Mouse (Mus musculus): ENCODE measurements at regions not wholly inside any gene's neighbourhood (a gene's known extent, or its start where the extent isn't known, plus 50 kb on each side); places are given as distances from the start of the nearest gene placed in this dataset.

- H3K4me3 ChIP-seq (ENCODE audit: low read depth, low read length): no peak overlapping the region
- H3K4me1 ChIP-seq (ENCODE audit: control insufficient read depth, insufficient read depth, low read length): no peaks in the 10 kb centered on the region
- H3K27me3 ChIP-seq (ENCODE audit: control insufficient read depth, insufficient read depth, low read length): no peaks in the 10 kb centered on the region
- H3K4me2 ChIP-seq (replicated peaks; ENCODE audit: low read depth, low read length): no peak overlapping the region
- no peaks in the 10 kb centered on the region for H3K36me3 ChIP-seq (ENCODE audit: control insufficient read depth, insufficient read depth, low read length)
- WGBS: 63% methylated on average over 2 of the region's 2 CpGs
- no peak overlapping the region for H3K27ac ChIP-seq (ENCODE audit: low read length)
- no peaks in the 10 kb centered on the region for H3K9me3 ChIP-seq (ENCODE audit: control insufficient read depth, low read depth, low read length)
- no peak overlapping the region for H3K9ac ChIP-seq (replicated peaks; ENCODE audit: low read depth, low read length)
- ATAC-seq (ENCODE audit: insufficient number of reproducible peaks, insufficient read depth, low FRiP score, low read depth): peak; percentile 14; the same call in 1 of the 2 replicates
Observed at GRCm38 (mm10) chr13:82317203-82317580, 534.3 kb downstream of the Cetn3 start.

- no peak overlapping the region for H3K27ac ChIP-seq (ENCODE audit: low read length)
- no peak overlapping the region for H3K4me3 ChIP-seq (ENCODE audit: low read depth, low read length)
- no peaks in the 10 kb centered on the region for H3K36me3 ChIP-seq (ENCODE audit: control insufficient read depth, insufficient read depth, low read length)
- H3K9ac ChIP-seq (replicated peaks; ENCODE audit: low read depth, low read length): no peak overlapping the region
- H3K4me1 ChIP-seq (ENCODE audit: control insufficient read depth, insufficient read depth, low read length): no peaks in the 10 kb centered on the region
- ATAC-seq (ENCODE audit: insufficient number of reproducible peaks, insufficient read depth, low FRiP score, low read depth): no peak
- 66% methylated on average over 3 of the region's 3 CpGs for WGBS
- no peak overlapping the region for H3K4me2 ChIP-seq (replicated peaks; ENCODE audit: low read depth, low read length)
- no peaks in the 10 kb centered on the region for H3K27me3 ChIP-seq (ENCODE audit: control insufficient read depth, insufficient read depth, low read length)
- no peaks in the 10 kb centered on the region for H3K9me3 ChIP-seq (ENCODE audit: control insufficient read depth, low read depth, low read length)
Observed at GRCm38 (mm10) chr13:82318395-82318794, 535.5 kb downstream of the Cetn3 start.

GRCm38 (mm10) chr13:82354355-82354754 lies 571.5 kb downstream of the Cetn3 start:
- H3K9me3 ChIP-seq (ENCODE audit: control insufficient read depth, low read depth, low read length): no peaks in the 10 kb centered on the region
- WGBS: 76% methylated on average over 2 of the region's 2 CpGs
- H3K9ac ChIP-seq (replicated peaks; ENCODE audit: low read depth, low read length): no peak overlapping the region
- no peak overlapping the region for H3K4me3 ChIP-seq (ENCODE audit: low read depth, low read length)
- no peak overlapping the region for H3K4me2 ChIP-seq (replicated peaks; ENCODE audit: low read depth, low read length)
- no peaks in the 10 kb centered on the region for H3K27me3 ChIP-seq (ENCODE audit: control insufficient read depth, insufficient read depth, low read length)
- no peak for ATAC-seq (ENCODE audit: insufficient number of reproducible peaks, insufficient read depth, low FRiP score, low read depth)
- H3K4me1 ChIP-seq (ENCODE audit: control insufficient read depth, insufficient read depth, low read length): no peaks in the 10 kb centered on the region
- H3K27ac ChIP-seq (ENCODE audit: low read length): no peak overlapping the region
- H3K36me3 ChIP-seq (ENCODE audit: control insufficient read depth, insufficient read depth, low read length): no peaks in the 10 kb centered on the region

DNA sequence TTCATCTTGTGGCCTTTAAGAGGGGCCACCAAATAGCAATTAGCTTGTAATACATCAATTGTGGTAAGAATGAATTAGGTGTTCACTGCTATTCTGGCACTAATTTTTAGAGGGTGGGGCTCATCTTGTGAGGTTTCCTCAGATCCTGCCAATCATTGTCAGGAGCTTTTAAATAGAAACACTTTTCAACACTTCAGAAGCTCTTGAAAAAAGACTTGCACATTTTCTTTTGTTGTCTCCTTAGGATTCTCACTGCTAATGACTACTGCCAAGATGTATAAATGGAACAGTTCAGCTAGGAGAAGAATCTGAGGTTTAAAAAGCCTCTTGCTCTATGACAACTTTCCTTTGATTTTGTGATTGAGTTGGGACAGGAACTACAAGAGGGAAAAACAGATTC lies 572.4 kb downstream of the Cetn3 start:
- no peaks in the 10 kb centered on the region for H3K9me3 ChIP-seq (ENCODE audit: control insufficient read depth, low read depth, low read length)
- no peak overlapping the region for H3K4me3 ChIP-seq (ENCODE audit: low read depth, low read length)
- H3K36me3 ChIP-seq (ENCODE audit: control insufficient read depth, insufficient read depth, low read length): no peaks in the 10 kb centered on the region
- no peak overlapping the region for H3K27ac ChIP-seq (ENCODE audit: low read length)
- ATAC-seq (ENCODE audit: insufficient number of reproducible peaks, insufficient read depth, low FRiP score, low read depth): no peak
- no peak overlapping the region for H3K4me2 ChIP-seq (replicated peaks; ENCODE audit: low read depth, low read length)
- H3K4me1 ChIP-seq (ENCODE audit: control insufficient read depth, insufficient read depth, low read length): no peaks in the 10 kb centered on the region
- H3K9ac ChIP-seq (replicated peaks; ENCODE audit: low read depth, low read length): no peak overlapping the region
- H3K27me3 ChIP-seq (ENCODE audit: control insufficient read depth, insufficient read depth, low read length): no peaks in the 10 kb centered on the region

DNA sequence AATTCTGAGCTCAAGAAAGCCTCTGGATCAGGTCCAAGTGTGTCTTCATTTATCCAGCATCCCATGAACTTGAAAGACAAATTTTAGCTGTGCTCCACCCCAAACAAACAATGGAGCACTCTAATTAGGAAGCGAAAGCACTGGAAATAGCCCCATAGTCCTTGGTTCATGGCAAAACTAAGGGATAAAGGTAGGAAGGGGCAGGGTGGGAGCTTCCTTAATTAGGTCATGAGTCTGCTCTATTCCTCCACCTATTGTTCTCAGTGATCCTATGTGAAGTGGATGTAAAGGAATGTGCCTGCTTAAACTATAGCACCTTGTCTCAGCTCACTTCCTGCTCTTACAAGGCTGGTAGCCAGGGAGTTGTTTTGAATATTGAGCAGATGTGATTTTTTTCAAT lies 576.6 kb downstream of the Cetn3 start:
- Histone ChIP-seq H3K4me3 (ENCODE audit: low read depth, low read length) (no peak overlapping the region), H3K4me1 (ENCODE audit: control insufficient read depth, insufficient read depth, low read length) (no peaks in the 10 kb centered on the region), H3K36me3 (ENCODE audit: control insufficient read depth, insufficient read depth, low read length) (no peaks in the 10 kb centered on the region), H3K27me3 (ENCODE audit: control insufficient read depth, insufficient read depth, low read length) (no peaks in the 10 kb centered on the region), H3K27ac (ENCODE audit: low read length) (no peak overlapping the region), H3K9me3 (ENCODE audit: control insufficient read depth, low read depth, low read length) (no peaks in the 10 kb centered on the region), H3K9ac (replicated peaks; ENCODE audit: low read depth, low read length) (no peak overlapping the region), H3K4me2 (replicated peaks; ENCODE audit: low read depth, low read length) (no peak overlapping the region)
- ATAC-seq (ENCODE audit: insufficient number of reproducible peaks, insufficient read depth, low FRiP score, low read depth): no peak
- WGBS: 68% methylated on average over 1 of the region's 1 CpGs

DNA sequence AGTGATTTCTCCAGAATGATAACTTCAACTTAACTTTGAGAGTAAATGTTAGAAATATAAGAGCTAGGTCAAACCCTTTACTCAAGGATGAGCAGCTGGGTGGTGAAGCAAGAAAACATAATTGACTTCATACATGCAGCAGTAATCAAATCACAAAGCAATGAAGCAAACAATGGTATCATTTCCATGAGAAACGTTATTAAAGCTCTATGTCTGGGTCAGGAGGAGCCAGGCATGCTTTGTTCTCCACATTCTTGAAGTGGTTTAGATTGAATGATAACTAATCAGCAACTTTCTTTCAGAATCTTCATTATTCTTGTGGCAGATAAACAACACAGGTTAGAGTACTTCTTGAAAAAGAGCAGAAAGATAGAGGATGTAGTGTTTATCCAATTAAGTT lies 577.8 kb downstream of the Cetn3 start:
- Histone ChIP-seq H3K27ac (ENCODE audit: low read length) (no peak overlapping the region), H3K9me3 (ENCODE audit: control insufficient read depth, low read depth, low read length) (no peaks in the 10 kb centered on the region), H3K4me1 (ENCODE audit: control insufficient read depth, insufficient read depth, low read length) (no peaks in the 10 kb centered on the region), H3K9ac (replicated peaks; ENCODE audit: low read depth, low read length) (no peak overlapping the region), H3K27me3 (ENCODE audit: control insufficient read depth, insufficient read depth, low read length) (no peaks in the 10 kb centered on the region), H3K4me2 (replicated peaks; ENCODE audit: low read depth, low read length) (no peak overlapping the region), H3K4me3 (ENCODE audit: low read depth, low read length) (no peak overlapping the region), H3K36me3 (ENCODE audit: control insufficient read depth, insufficient read depth, low read length) (no peaks in the 10 kb centered on the region)
- no peak for ATAC-seq (ENCODE audit: insufficient number of reproducible peaks, insufficient read depth, low FRiP score, low read depth)
- 37% methylated on average over 1 of the region's 1 CpGs for WGBS

GRCm38 (mm10) chr13:82361379-82361778 lies 578.5 kb downstream of the Cetn3 start:
- Histone ChIP-seq H3K9ac (replicated peaks; ENCODE audit: low read depth, low read length) (no peak overlapping the region), H3K9me3 (ENCODE audit: control insufficient read depth, low read depth, low read length) (no peaks in the 10 kb centered on the region), H3K36me3 (ENCODE audit: control insufficient read depth, insufficient read depth, low read length) (no peaks in the 10 kb centered on the region), H3K4me3 (ENCODE audit: low read depth, low read length) (no peak overlapping the region), H3K4me2 (replicated peaks; ENCODE audit: low read depth, low read length) (no peak overlapping the region), H3K4me1 (ENCODE audit: control insufficient read depth, insufficient read depth, low read length) (no peaks in the 10 kb centered on the region), H3K27me3 (ENCODE audit: control insufficient read depth, insufficient read depth, low read length) (no peaks in the 10 kb centered on the region), H3K27ac (ENCODE audit: low read length) (no peak overlapping the region)
- 73% methylated on average over 4 of the region's 4 CpGs for WGBS
- no peak for ATAC-seq (ENCODE audit: insufficient number of reproducible peaks, insufficient read depth, low FRiP score, low read depth)

GRCm38 (mm10) chr13:82366768-82367167 lies 583.9 kb downstream of the Cetn3 start:
- no peak for ATAC-seq (ENCODE audit: insufficient number of reproducible peaks, insufficient read depth, low FRiP score, low read depth)
- H3K4me1 ChIP-seq (ENCODE audit: control insufficient read depth, insufficient read depth, low read length): no peaks in the 10 kb centered on the region

DNA sequence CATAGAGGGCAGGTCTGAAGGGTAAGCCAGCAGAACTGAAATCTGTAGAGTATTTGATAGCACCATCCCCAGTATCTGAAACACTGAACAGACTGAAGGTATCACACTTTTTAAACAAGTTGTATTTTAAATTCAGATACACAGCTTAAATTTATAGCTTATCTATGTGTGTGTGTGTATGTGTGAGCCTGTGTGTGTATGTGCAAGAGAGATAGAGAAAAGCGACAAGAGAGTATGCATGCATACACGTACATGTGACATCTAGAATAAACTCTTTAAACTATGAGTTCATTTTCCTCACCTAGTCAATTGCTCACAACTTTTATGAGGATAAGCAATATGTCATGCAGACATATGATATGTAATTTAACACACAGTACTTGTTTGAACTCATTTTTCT lies 588.7 kb downstream of the Cetn3 start:
- Histone ChIP-seq H3K27ac (ENCODE audit: low read length) (no peak overlapping the region), H3K4me2 (replicated peaks; ENCODE audit: low read depth, low read length) (no peak overlapping the region), H3K36me3 (ENCODE audit: control insufficient read depth, insufficient read depth, low read length) (no peaks in the 10 kb centered on the region), H3K4me3 (ENCODE audit: low read depth, low read length) (no peak overlapping the region), H3K27me3 (ENCODE audit: control insufficient read depth, insufficient read depth, low read length) (no peaks in the 10 kb centered on the region), H3K9me3 (ENCODE audit: control insufficient read depth, low read depth, low read length) (no peaks in the 10 kb centered on the region), H3K9ac (replicated peaks; ENCODE audit: low read depth, low read length) (no peak overlapping the region), H3K4me1 (ENCODE audit: control insufficient read depth, insufficient read depth, low read length) (no peaks in the 10 kb centered on the region)
- no peak for ATAC-seq (ENCODE audit: insufficient number of reproducible peaks, insufficient read depth, low FRiP score, low read depth)
- WGBS: 69% methylated on average over 2 of the region's 2 CpGs

More at GRCm38 (mm10) chr13:82366768-82367167, 583.9 kb downstream of the Cetn3 start:
- Histone ChIP-seq H3K27ac (ENCODE audit: low read length) (no peak overlapping the region), H3K27me3 (ENCODE audit: control insufficient read depth, insufficient read depth, low read length) (no peaks in the 10 kb centered on the region), H3K4me3 (ENCODE audit: low read depth, low read length) (no peak overlapping the region), H3K4me2 (replicated peaks; ENCODE audit: low read depth, low read length) (no peak overlapping the region), H3K9me3 (ENCODE audit: control insufficient read depth, low read depth, low read length) (no peaks in the 10 kb centered on the region), H3K9ac (replicated peaks; ENCODE audit: low read depth, low read length) (no peak overlapping the region), H3K36me3 (ENCODE audit: control insufficient read depth, insufficient read depth, low read length) (no peaks in the 10 kb centered on the region)
